Mouse (Mus musculus) embryonic facial prominence, embryonic 12.5 days (tissue): Measurements from ENCODE around the gene Drap1. TPM values are rescaled to one million over a fixed set of nuclear protein-coding genes. Genes with fewer than 3 reads are reported as not detected.
"Not testable (repeated sequence)": the region's sequence is repeated elsewhere in the genome, so short reads cannot be mapped to it uniquely, and the experiment has no call there.

ENCODE experiments used
- ATAC-seq: fragments of 200-750 bp; cut with Nextera tagmentation; 2 replicates; pipeline ENCODE4 v1.8.0; 2017; ENCODE audit not compliant: insufficient number of reproducible peaks, insufficient read depth, low FRiP score, low TSS enrichment
- H3K27ac ChIP-seq: fragments of 300-500 bp; sonication (generic); 2 replicates; pipeline ENCODE4 v1.5.1; 2016; ENCODE audit warnings: mild to moderate bottlenecking
- H3K27me3 ChIP-seq: fragments of 300-500 bp; sonication (generic); 2 replicates; pipeline ENCODE4 v1.6.1; 2016; ENCODE audit warnings: mild to moderate bottlenecking, moderate library complexity
- H3K36me3 ChIP-seq: fragments of 300-500 bp; sonication (generic); 2 replicates; pipeline ENCODE4 v1.6.1; 2016; ENCODE audit warnings: mild to moderate bottlenecking
- H3K4me1 ChIP-seq: fragments of 300-500 bp; sonication (generic); 2 replicates; pipeline ENCODE4 v1.6.1; 2016
- H3K4me2 ChIP-seq: fragments of 300-500 bp; sonication (generic); replicated peaks from 2 replicates; pipeline ENCODE4 v1.6.1; 2016; ENCODE audit warnings: mild to moderate bottlenecking, moderate library complexity
- H3K4me3 ChIP-seq: fragments of 300-500 bp; sonication (generic); 2 replicates; pipeline ENCODE4 v1.5.1; 2016; ENCODE audit warnings: mild to moderate bottlenecking
- H3K9ac ChIP-seq: fragments of 300-500 bp; sonication (generic); 2 replicates; pipeline ENCODE4 v1.6.1; 2016; ENCODE audit warnings: mild to moderate bottlenecking, moderate library complexity
- H3K9me3 ChIP-seq: fragments of 300-500 bp; sonication (generic); 2 replicates; pipeline ENCODE4 v1.6.1; 2016; ENCODE audit warnings: mild to moderate bottlenecking, moderate library complexity
- WGBS: fragments of 180-500 bp; shearing (Covaris S2); methylation state at CpG from one replicate; pipeline ENCODE4 v1.1.7; 2016; 5-methylcytosine and 5-hydroxymethylcytosine counted together
- polyA plus RNA-seq: library from polyadenylated mRNA; unstranded; fragments of >200 nt; fragmentation: Nextera tagmentation; extraction: Ambion mirVana; gene quantifications from 2 replicates; pipeline ENCODE4 v1.2.1, GENCODE M21; 2016

Drap1 gene
- polyA plus RNA-seq, 1 experiment from 2014 or later: 303 TPM

GRCm38 (mm10) chr19:5418750-5419466 lies 5.9 kb downstream of the Drap1 start:
- Histone ChIP-seq H3K9ac (no peak overlapping the region), H3K27ac (no peak overlapping the region), H3K4me3 (no peak overlapping the region), H3K36me3 (peaks cover 42% of the 10 kb centered on the region), H3K9me3 (no peaks in the 10 kb centered on the region), H3K4me1 (peaks cover 12% of the 10 kb centered on the region), H3K4me2 (no peak overlapping the region), H3K27me3 (no peaks in the 10 kb centered on the region)
- no peak for ATAC-seq
- 92% methylated on average over 8 of the region's 8 CpGs for WGBS

- Histone ChIP-seq H3K9me3 (no peaks in the 10 kb centered on the region), H3K4me3 (no peak overlapping the region), H3K27me3 (no peaks in the 10 kb centered on the region), H3K4me2 (no peak overlapping the region), H3K4me1 (0 out of 2 replicates have a peak, but pooled peaks cover 4% of the 10 kb centered on the region), H3K36me3 (0 out of 2 replicates have a peak, but pooled peaks cover 6% of the 10 kb centered on the region), H3K9ac (no peak overlapping the region), H3K27ac (no peak overlapping the region)
- no peak for ATAC-seq
- WGBS: 50% methylated on average over 2 of the region's 2 CpGs
These were observed 10.2 kb downstream of the Drap1 start for GRCm38 (mm10) chr19:5414534-5414957.

- 63% methylated on average over 4 of the region's 4 CpGs for WGBS
These were observed 10.9 kb downstream of the Drap1 start for GRCm38 (mm10) chr19:5413840-5414239.

GRCm38 (mm10) chr19:5411961-5412360 lies 12.8 kb downstream of the Drap1 start:
- 54% methylated on average over 5 of the region's 5 CpGs for WGBS
- Histone ChIP-seq H3K36me3 (no peaks in the 10 kb centered on the region), H3K27ac (no peak overlapping the region), H3K27me3 (no peaks in the 10 kb centered on the region), H3K9me3 (no peaks in the 10 kb centered on the region), H3K9ac (no peak overlapping the region), H3K4me2 (no peak overlapping the region), H3K4me1 (peaks cover 4% of the 10 kb centered on the region; the same call in 1 of the 2 replicates), H3K4me3 (no peak overlapping the region)
- ATAC-seq: no peak

More at GRCm38 (mm10) chr19:5413840-5414239, 10.9 kb downstream of the Drap1 start:
- H3K9me3 ChIP-seq: no peaks in the 10 kb centered on the region
- H3K27me3 ChIP-seq: no peaks in the 10 kb centered on the region
- ATAC-seq: no peak
- H3K4me1 ChIP-seq: 0 out of 2 replicates have a peak, but pooled peaks cover 4% of the 10 kb centered on the region
- H3K4me2 ChIP-seq: no peak overlapping the region
- no peak overlapping the region for H3K9ac ChIP-seq
- H3K4me3 ChIP-seq: no peak overlapping the region
- 0 out of 2 replicates have a peak, but pooled peaks cover 6% of the 10 kb centered on the region for H3K36me3 ChIP-seq
- no peak overlapping the region for H3K27ac ChIP-seq

GRCm38 (mm10) chr19:5410641-5411040 lies 14.1 kb downstream of the Drap1 start:
- Histone ChIP-seq H3K9ac (no peak overlapping the region), H3K4me1 (peaks cover 7% of the 10 kb centered on the region; the same call in 1 of the 2 replicates), H3K27me3 (no peaks in the 10 kb centered on the region), H3K4me3 (no peak overlapping the region), H3K4me2 (no peak overlapping the region), H3K36me3 (no peaks in the 10 kb centered on the region), H3K27ac (no peak overlapping the region), H3K9me3 (no peaks in the 10 kb centered on the region)
- WGBS: 87% methylated on average over 5 of the region's 5 CpGs
- no peak for ATAC-seq

GRCm38 (mm10) chr19:5409068-5409467 lies 15.7 kb downstream of the Drap1 start:
- no peak overlapping the region for H3K9ac ChIP-seq
- no peak overlapping the region for H3K4me2 ChIP-seq
- H3K4me1 ChIP-seq: peaks cover 8% of the 10 kb centered on the region; the same call in 1 of the 2 replicates
- no peaks in the 10 kb centered on the region for H3K36me3 ChIP-seq
- H3K9me3 ChIP-seq: no peaks in the 10 kb centered on the region
- H3K4me3 ChIP-seq: no peak overlapping the region
- H3K27ac ChIP-seq: no peak overlapping the region
- H3K27me3 ChIP-seq: no peaks in the 10 kb centered on the region
- 43% methylated on average over 5 of the region's 5 CpGs for WGBS
- ATAC-seq: no peak

GRCm38 (mm10) chr19:5408057-5409001 lies 16.4 kb downstream of the Drap1 start:
- no peak for ATAC-seq
- Histone ChIP-seq H3K9ac (no peak overlapping the region), H3K4me2 (peak overlapping the region; percentile 71; the same call in 1 of the 2 replicates), H3K9me3 (no peaks in the 10 kb centered on the region), H3K27ac (no peak overlapping the region), H3K4me1 (peaks cover 8% of the 10 kb centered on the region; the same call in 1 of the 2 replicates), H3K36me3 (no peaks in the 10 kb centered on the region), H3K4me3 (no peak overlapping the region), H3K27me3 (no peaks in the 10 kb centered on the region)
- WGBS: 87% methylated on average over 13 of the region's 13 CpGs

GRCm38 (mm10) chr19:5407133-5407532 lies 17.6 kb downstream of the Drap1 start:
- peak overlapping the region; percentile 85 for H3K27ac ChIP-seq
- ATAC-seq: no peak
- H3K36me3 ChIP-seq: no peaks in the 10 kb centered on the region
- H3K27me3 ChIP-seq: no peaks in the 10 kb centered on the region
- H3K4me1 ChIP-seq: peaks cover 8% of the 10 kb centered on the region; the same call in 1 of the 2 replicates
- peak overlapping the region; percentile 48 for H3K4me3 ChIP-seq
- H3K9ac ChIP-seq: peak overlapping the region; percentile 46
- H3K9me3 ChIP-seq: no peaks in the 10 kb centered on the region
- 21% methylated on average over 7 of the region's 7 CpGs for WGBS
- H3K4me2 ChIP-seq: peak overlapping the region; percentile 71

- Histone ChIP-seq H3K9ac (peak overlapping the region; percentile 47), H3K4me2 (peak overlapping the region; percentile 71), H3K4me3 (peak overlapping the region; percentile 48), H3K27ac (peak overlapping the region; percentile 85)
- not testable (repeated sequence) for H3K36me3 ChIP-seq, H3K27me3 ChIP-seq, H3K4me1 ChIP-seq, H3K9me3 ChIP-seq
- ATAC-seq: peak; percentile 72
- WGBS: 10% methylated on average over 25 of the region's 25 CpGs
These were observed 18.1 kb downstream of the Drap1 start for GRCm38 (mm10) chr19:5406531-5407126.

- ATAC-seq: no peak
- 23% methylated on average over 7 of the region's 7 CpGs for WGBS
- H3K27ac ChIP-seq: peak overlapping the region; percentile 54; the same call in 1 of the 2 replicates
These were observed 18.9 kb downstream of the Drap1 start for GRCm38 (mm10) chr19:5405924-5406323.

GRCm38 (mm10) chr19:5402293-5402692 lies 22.5 kb downstream of the Drap1 start, which contains the start of gene Tsga10ip:
Tsga10ip (minus strand) TSS chr19:5402526.
- peaks cover 3% of the 10 kb centered on the region; the same call in 1 of the 2 replicates for H3K4me1 ChIP-seq
- H3K9ac ChIP-seq: no peak within 1 kb of the TSS
- no peak within 1 kb of the TSS for H3K4me3 ChIP-seq
- H3K27me3 ChIP-seq: no peaks in the 10 kb centered on the region
- no peak for ATAC-seq
- no peak within 1 kb of the TSS for H3K27ac ChIP-seq
- no peaks in the 10 kb centered on the region for H3K9me3 ChIP-seq
- WGBS: 82% methylated on average over 8 of the region's 8 CpGs
- no peaks in the 10 kb centered on the region for H3K36me3 ChIP-seq
- no peak within 1 kb of the TSS for H3K4me2 ChIP-seq

More at GRCm38 (mm10) chr19:5405924-5406323, 18.9 kb downstream of the Drap1 start:
- Histone ChIP-seq H3K4me2 (peak overlapping the region; percentile 47), H3K9ac (peak overlapping the region; percentile 47), H3K4me3 (peak overlapping the region; percentile 35), H3K27me3 (no peaks in the 10 kb centered on the region), H3K4me1 (peaks cover 3% of the 10 kb centered on the region; the same call in 1 of the 2 replicates), H3K9me3 (no peaks in the 10 kb centered on the region), H3K36me3 (no peaks in the 10 kb centered on the region)
